Mouse (Mus musculus): Measurements from ENCODE around the gene Nlgn3. TPM values are rescaled to one million over a fixed set of nuclear protein-coding genes. Genes with fewer than 3 reads are reported as not detected.
A peak's percentile ranks its signal among the peaks of the same experiment; 100 is the strongest.

Gene Nlgn3
- polyA plus RNA-seq (2012; rRNA removed): 0.22 and 0.31 TPM in 2 replicates

DNA sequence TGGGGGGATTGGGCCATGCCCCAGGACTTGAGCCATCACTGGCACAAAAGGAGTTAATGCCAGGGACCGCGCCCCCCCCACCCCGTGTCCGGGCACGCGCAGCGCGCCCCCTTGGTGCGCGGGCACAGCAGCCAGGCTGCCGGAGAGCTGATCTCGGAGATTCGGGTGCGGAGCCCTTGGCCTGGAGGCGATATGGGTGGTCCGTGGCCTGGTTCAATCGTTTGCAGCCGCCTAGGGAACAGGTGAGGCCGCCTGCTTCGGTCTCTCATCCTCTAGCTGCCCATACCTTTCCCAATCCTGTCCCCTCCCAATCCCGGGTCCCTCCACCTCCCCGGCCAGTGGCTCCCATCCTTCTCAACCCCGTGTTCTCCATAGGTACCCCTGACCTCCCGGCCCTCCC is at the start of gene Nlgn3:
Gene Nlgn3 (plus strand): TSS at position 114 of the 400 bp plus-strand sequence.
- peaks cover 10% of the 10 kb centered on the region for H3K4me1 ChIP-seq (ENCODE audit: control insufficient read depth, insufficient read depth, low read length)
- no peak for TF ChIP-seq POLR2A (IDR thresholded peaks at IDR 0.05; ENCODE audit: control insufficient read depth, low read depth, low read length)
- TF ChIP-seq CTCF (IDR thresholded peaks at IDR 0.05; ENCODE audit: control insufficient read depth, insufficient read depth, insufficient replicate concordance, low read depth, low read length): no peak

DNA sequence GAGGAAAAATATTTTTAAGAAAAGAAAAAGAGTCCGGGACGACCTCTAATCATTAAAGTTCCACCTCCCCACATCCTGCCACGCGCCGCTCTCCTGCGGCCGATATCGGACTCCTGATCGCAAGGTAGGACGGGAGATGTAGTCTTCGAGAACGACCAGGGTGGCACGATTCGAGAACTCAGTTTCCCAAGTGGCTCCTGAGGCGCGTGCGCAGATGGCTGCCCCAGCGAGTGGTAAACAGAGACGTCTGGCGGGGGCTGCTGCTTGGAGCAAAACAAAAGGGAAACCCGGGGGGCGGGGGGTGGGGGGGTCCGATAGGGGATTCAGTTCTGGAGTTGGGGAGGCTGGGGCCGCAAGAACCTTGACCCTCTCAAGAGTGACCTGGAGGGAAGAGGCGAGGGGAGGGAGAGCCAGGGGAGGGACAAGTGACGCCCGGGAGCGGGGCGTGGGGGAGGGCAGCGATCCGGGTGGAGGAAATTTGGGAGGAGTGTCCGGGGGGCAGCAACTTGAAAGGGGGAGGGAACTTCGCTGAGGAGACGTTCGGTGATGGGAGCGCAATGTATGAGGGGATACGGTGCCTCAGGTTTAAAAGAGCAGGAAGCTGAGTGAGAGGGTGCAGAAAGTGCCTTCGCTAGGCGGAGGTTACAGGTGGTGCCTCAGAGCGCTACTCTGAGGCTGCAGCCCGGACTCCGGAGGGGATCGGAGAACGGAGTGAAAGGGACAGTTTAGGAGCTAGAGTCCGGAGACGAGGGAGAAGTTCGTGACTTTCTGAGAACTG is 44.8 kb upstream of the Nlgn3 start, which contains the start of gene Foxo4:
Gene Foxo4 (plus strand): TSS at position 577 of the 778 bp plus-strand sequence.
- Histone ChIP-seq H3K36me3 (ENCODE audit: control insufficient read depth, insufficient read depth, low read length) (no peaks in the 10 kb centered on the region), H3K27ac (ENCODE audit: control insufficient read depth, insufficient read depth, low read depth, low read length) (peak within 1 kb of the TSS; percentile 24), H3K4me1 (ENCODE audit: control insufficient read depth, insufficient read depth, low read length) (peaks cover 2% of the 10 kb centered on the region; the same call in 1 of the 2 replicates), H3K27me3 (ENCODE audit: control insufficient read depth, insufficient read depth, low read length) (no peaks in the 10 kb centered on the region), H3K4me3 (ENCODE audit: control insufficient read depth, low read depth, low read length) (peak within 1 kb of the TSS; percentile 91)
- TF ChIP-seq POLR2A (IDR thresholded peaks at IDR 0.05; ENCODE audit: control insufficient read depth, low read depth, low read length) (no peak), CTCF (IDR thresholded peaks at IDR 0.05; ENCODE audit: control insufficient read depth, insufficient read depth, insufficient replicate concordance, low read depth, low read length) (no peak)

More for the DNA sequence above, at the start of gene Nlgn3:
- Histone ChIP-seq H3K27me3 (ENCODE audit: control insufficient read depth, insufficient read depth, low read length) (no peaks in the 10 kb centered on the region), H3K27ac (ENCODE audit: control insufficient read depth, insufficient read depth, low read depth, low read length) (no peak within 1 kb of the TSS), H3K4me3 (ENCODE audit: control insufficient read depth, low read depth, low read length) (no peak within 1 kb of the TSS), H3K36me3 (ENCODE audit: control insufficient read depth, insufficient read depth, low read length) (no peaks in the 10 kb centered on the region)

GRCm38 (mm10) chrX:101254740-101255139 is 44.2 kb upstream of the Nlgn3 start:
- Histone ChIP-seq H3K27ac (ENCODE audit: control insufficient read depth, insufficient read depth, low read depth, low read length) (peak overlapping the region; percentile 24), H3K4me3 (ENCODE audit: control insufficient read depth, low read depth, low read length) (peak overlapping the region; percentile 91), H3K27me3 (ENCODE audit: control insufficient read depth, insufficient read depth, low read length) (no peaks in the 10 kb centered on the region), H3K4me1 (ENCODE audit: control insufficient read depth, insufficient read depth, low read length) (peaks cover 2% of the 10 kb centered on the region; the same call in 1 of the 2 replicates), H3K36me3 (ENCODE audit: control insufficient read depth, insufficient read depth, low read length) (no peaks in the 10 kb centered on the region)
- no peak for TF ChIP-seq POLR2A (IDR thresholded peaks at IDR 0.05; ENCODE audit: control insufficient read depth, low read depth, low read length)

DNA sequence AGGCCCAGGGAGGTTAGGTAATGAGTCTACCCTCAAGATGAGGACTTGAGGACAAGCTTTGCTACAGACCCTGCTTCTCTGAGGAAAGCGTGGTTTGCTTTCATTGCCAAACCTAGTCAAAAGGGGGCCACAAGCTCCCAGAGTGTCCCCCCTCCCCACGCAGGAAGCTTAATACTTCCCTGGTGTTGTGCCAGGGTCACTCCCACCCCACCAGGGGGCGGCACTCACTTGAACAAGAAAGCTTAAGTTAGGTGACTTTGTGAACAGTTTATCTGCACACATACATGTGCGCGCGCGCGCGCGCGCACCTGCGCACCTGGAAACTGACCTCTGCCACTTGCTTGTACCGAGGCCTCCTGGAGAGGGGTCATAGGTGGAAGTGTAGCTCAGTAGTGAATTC is 42.4 kb upstream of the Nlgn3 start:
- Histone ChIP-seq H3K4me1 (ENCODE audit: control insufficient read depth, insufficient read depth, low read length) (peaks cover 2% of the 10 kb centered on the region; the same call in 1 of the 2 replicates), H3K4me3 (ENCODE audit: control insufficient read depth, low read depth, low read length) (no peak overlapping the region)

DNA sequence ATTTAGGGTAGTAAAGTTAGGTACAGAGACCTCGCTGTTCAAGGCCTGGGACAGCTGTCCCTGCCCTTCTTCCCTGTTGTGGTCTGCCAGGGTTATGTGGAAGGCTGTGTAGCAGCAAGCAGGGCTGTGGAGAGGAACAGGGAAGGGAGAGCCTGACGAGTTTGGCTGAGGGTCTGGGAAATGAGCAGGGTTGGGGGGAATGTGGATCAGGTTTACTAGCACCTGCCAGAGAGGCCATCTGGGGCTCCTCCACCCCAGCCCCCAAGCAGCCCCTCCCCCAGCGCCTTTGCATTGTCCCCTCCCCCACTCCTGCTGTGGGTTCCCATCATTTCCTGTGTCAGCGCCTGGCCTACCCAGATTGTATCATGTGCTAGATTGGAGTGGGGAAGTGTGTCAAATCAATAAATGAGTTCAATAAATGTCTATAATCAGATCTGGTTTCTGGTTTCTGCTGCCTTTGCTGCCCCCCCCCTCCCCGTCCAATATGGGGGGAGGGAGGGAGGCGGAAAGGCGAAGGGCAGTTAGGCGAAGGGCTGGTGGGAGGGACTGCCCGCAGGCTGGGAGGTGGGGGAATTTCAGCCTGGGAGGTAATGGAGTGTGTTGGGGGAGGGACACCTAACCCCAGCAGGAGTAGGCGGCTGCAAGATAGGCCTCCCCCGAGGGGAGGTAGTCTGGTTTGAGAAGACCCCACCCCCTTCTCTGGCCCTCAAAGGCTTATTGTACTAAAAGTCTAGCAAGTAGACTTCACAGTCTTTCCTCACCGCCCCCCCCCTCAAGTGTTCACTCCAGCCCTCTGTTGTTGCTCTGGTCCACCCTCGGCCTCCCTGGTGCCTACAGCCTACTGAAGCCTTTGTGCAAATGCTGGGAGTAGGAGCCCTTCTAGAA is 38.3 kb upstream of the Nlgn3 start:
- H3K4me1 ChIP-seq (ENCODE audit: control insufficient read depth, insufficient read depth, low read length): no peaks in the 10 kb centered on the region; the same call in 1 of the 2 replicates

More for the DNA sequence above, 42.4 kb upstream of the Nlgn3 start:
- TF ChIP-seq POLR2A (IDR thresholded peaks at IDR 0.05; ENCODE audit: control insufficient read depth, low read depth, low read length) (no peak), CTCF (IDR thresholded peaks at IDR 0.05; ENCODE audit: control insufficient read depth, insufficient read depth, insufficient replicate concordance, low read depth, low read length) (no peak)
- Histone ChIP-seq H3K27me3 (ENCODE audit: control insufficient read depth, insufficient read depth, low read length) (no peaks in the 10 kb centered on the region), H3K36me3 (ENCODE audit: control insufficient read depth, insufficient read depth, low read length) (no peaks in the 10 kb centered on the region), H3K27ac (ENCODE audit: control insufficient read depth, insufficient read depth, low read depth, low read length) (no peak overlapping the region)

GRCm38 (mm10) chrX:101263892-101264291 is 35.1 kb upstream of the Nlgn3 start, which contains the start of gene Gm614:
Gene Gm614 (minus strand): TSS chrX:101263992.
- Histone ChIP-seq H3K27me3 (ENCODE audit: control insufficient read depth, insufficient read depth, low read length) (no peaks in the 10 kb centered on the region), H3K4me3 (ENCODE audit: control insufficient read depth, low read depth, low read length) (peak within 1 kb of the TSS; percentile 73), H3K27ac (ENCODE audit: control insufficient read depth, insufficient read depth, low read depth, low read length) (peak within 1 kb of the TSS; percentile 74), H3K4me1 (ENCODE audit: control insufficient read depth, insufficient read depth, low read length) (no peaks in the 10 kb centered on the region), H3K36me3 (ENCODE audit: control insufficient read depth, insufficient read depth, low read length) (no peaks in the 10 kb centered on the region)
- no peak for TF ChIP-seq CTCF (IDR thresholded peaks at IDR 0.05; ENCODE audit: control insufficient read depth, insufficient read depth, insufficient replicate concordance, low read depth, low read length)
- no peak for TF ChIP-seq POLR2A (IDR thresholded peaks at IDR 0.05; ENCODE audit: control insufficient read depth, low read depth, low read length)

More for the DNA sequence above, 38.3 kb upstream of the Nlgn3 start:
- no peak for TF ChIP-seq CTCF (IDR thresholded peaks at IDR 0.05; ENCODE audit: control insufficient read depth, insufficient read depth, insufficient replicate concordance, low read depth, low read length)
- no peak for TF ChIP-seq POLR2A (IDR thresholded peaks at IDR 0.05; ENCODE audit: control insufficient read depth, low read depth, low read length)
- Histone ChIP-seq H3K4me3 (ENCODE audit: control insufficient read depth, low read depth, low read length) (no peak overlapping the region), H3K27me3 (ENCODE audit: control insufficient read depth, insufficient read depth, low read length) (no peaks in the 10 kb centered on the region), H3K27ac (ENCODE audit: control insufficient read depth, insufficient read depth, low read depth, low read length) (no peak overlapping the region), H3K36me3 (ENCODE audit: control insufficient read depth, insufficient read depth, low read length) (no peaks in the 10 kb centered on the region)

GRCm38 (mm10) chrX:101266631-101267030 is 32.3 kb upstream of the Nlgn3 start:
- Histone ChIP-seq H3K4me1 (ENCODE audit: control insufficient read depth, insufficient read depth, low read length) (no peaks in the 10 kb centered on the region), H3K36me3 (ENCODE audit: control insufficient read depth, insufficient read depth, low read length) (no peaks in the 10 kb centered on the region), H3K27me3 (ENCODE audit: control insufficient read depth, insufficient read depth, low read length) (no peaks in the 10 kb centered on the region), H3K4me3 (ENCODE audit: control insufficient read depth, low read depth, low read length) (no peak overlapping the region), H3K27ac (ENCODE audit: control insufficient read depth, insufficient read depth, low read depth, low read length) (no peak overlapping the region)
- TF ChIP-seq POLR2A (IDR thresholded peaks at IDR 0.05; ENCODE audit: control insufficient read depth, low read depth, low read length) (no peak), CTCF (IDR thresholded peaks at IDR 0.05; ENCODE audit: control insufficient read depth, insufficient read depth, insufficient replicate concordance, low read depth, low read length) (no peak)
